Mouse (Mus musculus) kidney, embryonic 16.5 days (tissue): ENCODE data around the gene Scgb1b18. TPM values are rescaled to one million over a fixed set of nuclear protein-coding genes. Genes with fewer than 3 reads are reported as not detected.
"Not testable (repeated sequence)": the region's sequence is repeated elsewhere in the genome, so short reads cannot be mapped to it uniquely, and the experiment has no call there.

ENCODE experiments used
- ATAC-seq: fragments of 200-750 bp; cut with Nextera tagmentation; 2 replicates; pipeline ENCODE4 v1.8.0; 2017; ENCODE audit warnings: moderate TSS enrichment; ENCODE audit not compliant: low FRiP score, low TSS enrichment
- H3K27ac ChIP-seq: fragments of 300-500 bp; sonication (generic); 2 replicates; pipeline ENCODE4 v1.5.1; 2014; ENCODE audit warnings: low read length
- H3K27me3 ChIP-seq: fragments of 300-500 bp; sonication (generic); 2 replicates; pipeline ENCODE4 v1.6.1; 2014; ENCODE audit warnings: low read length, control low read depth, mixed read lengths; ENCODE audit not compliant: insufficient read depth
- H3K36me3 ChIP-seq: fragments of 300-500 bp; sonication (generic); 2 replicates; pipeline ENCODE4 v1.6.1; 2014; ENCODE audit warnings: low read length, control low read depth, mixed read lengths; ENCODE audit not compliant: insufficient read depth
- H3K4me1 ChIP-seq: fragments of 300-500 bp; sonication (generic); 2 replicates; pipeline ENCODE4 v1.6.1; 2014; ENCODE audit warnings: low read length, control low read depth, mixed read lengths; ENCODE audit not compliant: insufficient read depth
- H3K4me2 ChIP-seq: fragments of 300-500 bp; sonication (generic); replicated peaks from 2 replicates; pipeline ENCODE4 v1.6.1; 2014; ENCODE audit warnings: low read depth, low read length
- H3K4me3 ChIP-seq: fragments of 300-500 bp; sonication (generic); 2 replicates; pipeline ENCODE4 v1.5.1; 2014; ENCODE audit warnings: mild to moderate bottlenecking, low read length
- H3K9ac ChIP-seq: fragments of 300-500 bp; sonication (generic); replicated peaks from 2 replicates; pipeline ENCODE4 v1.6.1; 2014; ENCODE audit warnings: low read length
- H3K9me3 ChIP-seq: fragments of 300-500 bp; sonication (generic); 2 replicates; pipeline ENCODE4 v1.6.1; 2016; ENCODE audit warnings: low read length, control low read depth
- WGBS: fragments of 180-500 bp; shearing (Covaris S2); extraction: QIAGEN DNeasy Blood & Tissue Kit; methylation state at CpG from one replicate; pipeline ENCODE4 v1.1.7; 2014; 5-methylcytosine and 5-hydroxymethylcytosine counted together
- polyA plus RNA-seq: library from polyadenylated mRNA; unstranded; fragments of >200 nt; fragmentation: Nextera tagmentation; extraction: Ambion mirVana; gene quantifications from 2 replicates; pipeline ENCODE4 v1.2.1, GENCODE M21; 2015

Scgb1b18 gene
- polyA plus RNA-seq, result not detected in 2 replicates

DNA sequence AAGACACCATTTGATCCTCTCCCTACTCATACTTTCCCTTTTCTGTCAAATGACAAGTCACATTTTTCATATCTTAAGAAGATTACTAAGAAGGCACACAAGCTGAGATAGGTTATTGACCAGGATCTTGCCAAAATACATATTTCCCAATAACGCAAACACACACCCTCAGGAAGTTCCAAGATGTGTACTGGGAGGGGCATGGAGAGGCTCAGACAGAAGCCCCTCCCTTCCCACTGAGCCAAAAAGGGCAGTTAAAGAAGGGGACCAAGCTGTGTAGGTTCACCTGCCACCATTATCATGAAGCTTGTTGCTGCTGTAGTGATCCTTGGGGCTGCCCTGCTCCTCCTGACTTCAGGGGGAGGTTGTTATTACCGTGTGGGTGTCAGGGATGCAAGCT lies at the start of gene Scgb1b18:
Scgb1b18 (plus strand) TSS at position 301 of the 400 bp plus-strand sequence.
- not testable (repeated sequence) for H3K27ac ChIP-seq, H3K36me3 ChIP-seq, H3K4me2 ChIP-seq, H3K9me3 ChIP-seq, H3K4me1 ChIP-seq, H3K4me3 ChIP-seq, H3K27me3 ChIP-seq, H3K9ac ChIP-seq, ATAC-seq
- WGBS, result no CpG with 5 or more reads among the region's 2 CpGs

- not testable (repeated sequence) for H3K27ac ChIP-seq, ATAC-seq, H3K4me2 ChIP-seq, H3K9ac ChIP-seq, H3K36me3 ChIP-seq, H3K4me1 ChIP-seq, H3K27me3 ChIP-seq, H3K4me3 ChIP-seq, H3K9me3 ChIP-seq
- WGBS, result 97% methylated on average over 1 of the region's 2 CpGs
Measured at GRCm38 (mm10) chr7:33173764-33174163, 11.6 kb upstream of the Scgb1b18 start, which contains the start of gene Scgb2b18. Gene Scgb2b18 (minus strand): TSS chr7:33173864.

Other genes with a start within 250 kb of the Scgb1b18 start
- gene Scgb2b17, start 129.0 kb upstream of the Scgb1b18 start, polyA plus RNA-seq, result not detected in 2 replicates
- gene Scgb1b17, start 122.1 kb upstream of the Scgb1b18 start, polyA plus RNA-seq, result not detected in 2 replicates
- not detected in 2 replicates for gene Scgb2b18, start 11.7 kb upstream of the Scgb1b18 start, polyA plus RNA-seq
- not detected in 2 replicates for gene Scgb2b19, start 94.8 kb downstream of the Scgb1b18 start, polyA plus RNA-seq
- gene Scgb1b19, start 101.7 kb downstream of the Scgb1b18 start, polyA plus RNA-seq, result not detected in 2 replicates
- gene Scgb2b20, start 180.8 kb downstream of the Scgb1b18 start, polyA plus RNA-seq, result not detected in 2 replicates
- gene Scgb1b20, start 187.7 kb downstream of the Scgb1b18 start, polyA plus RNA-seq, result not detected in 2 replicates